Mouse (Mus musculus): Measurements from ENCODE around the gene Wdr3. TPM values are rescaled to one million over a fixed set of nuclear protein-coding genes. Genes with fewer than 3 reads are reported as not detected.

The Wdr3 gene
- total RNA-seq (2014; rRNA removed): 12.4 and 16.0 TPM in 2 replicates
- polyA plus RNA-seq (2015; fragmentation: Nextera tagmentation; extraction: Ambion mirVana): 22.1 and 22.5 TPM in 2 replicates

- ATAC-seq: peak; percentile 99
- peak within 1 kb of the TSS; percentile 89 for H3K4me3 ChIP-seq (ENCODE audit: low read length)
- peak within 1 kb of the TSS; percentile 89 for H3K9ac ChIP-seq (replicated peaks; ENCODE audit: low read length)
- peak within 1 kb of the TSS; percentile 91 for H3K27ac ChIP-seq
- WGBS: under 1% methylated on average over 54 of the region's 55 CpGs
- no peak for TF ChIP-seq CTCF (IDR thresholded peaks at IDR 0.05; ENCODE audit: low read depth)
- no peaks in the 10 kb centered on the region for H3K9me3 ChIP-seq (ENCODE audit: low read length)
- peak within 1 kb of the TSS; percentile 86 for H3K4me2 ChIP-seq (ENCODE audit: low read depth, low read length)
- no peaks in the 10 kb centered on the region for H3K27me3 ChIP-seq (ENCODE audit: insufficient read depth, low read length)
- peaks cover 13% of the 10 kb centered on the region; the same call in 1 of the 2 replicates for H3K36me3 ChIP-seq (ENCODE audit: insufficient read depth, low read length)
- H3K4me1 ChIP-seq (ENCODE audit: insufficient read depth, low read length): peaks cover 6% of the 10 kb centered on the region; the same call in 1 of the 2 replicates
- DNase-seq (ENCODE audit: low spot score): peak; percentile 98
Observed at GRCm38 (mm10) chr3:100162315-100163105, at the start of gene Wdr3, which contains the start of gene Gdap2. Gene Wdr3, minus strand, starts transcription at chr3:100162407. Gene Gdap2, plus strand, starts transcription at chr3:100162381.

GRCm38 (mm10) chr3:100206973-100207372 is 44.8 kb upstream of the Wdr3 start:
- WGBS: 72% methylated on average over 1 of the region's 1 CpGs
- ATAC-seq (no peak), DNase-seq (ENCODE audit: low spot score) (no peak)
- TF ChIP-seq CTCF (IDR thresholded peaks at IDR 0.05; ENCODE audit: low read depth): no peak
- Histone ChIP-seq H3K9me3 (ENCODE audit: low read length) (no peaks in the 10 kb centered on the region), H3K36me3 (ENCODE audit: insufficient read depth, low read length) (peaks cover 30% of the 10 kb centered on the region), H3K9ac (replicated peaks; ENCODE audit: low read length) (no peak overlapping the region), H3K27me3 (ENCODE audit: insufficient read depth, low read length) (no peaks in the 10 kb centered on the region), H3K27ac (no peak overlapping the region), H3K4me2 (ENCODE audit: low read depth, low read length) (no peak overlapping the region), H3K4me3 (ENCODE audit: low read length) (no peak overlapping the region), H3K4me1 (ENCODE audit: insufficient read depth, low read length) (no peaks in the 10 kb centered on the region)

GRCm38 (mm10) chr3:100201554-100201953 is 39.3 kb upstream of the Wdr3 start:
- H3K4me3 ChIP-seq (ENCODE audit: low read length): no peak overlapping the region
- ATAC-seq (no peak), DNase-seq (ENCODE audit: low spot score) (no peak)
- peaks cover 40% of the 10 kb centered on the region for H3K36me3 ChIP-seq (ENCODE audit: insufficient read depth, low read length)
- H3K4me1 ChIP-seq (ENCODE audit: insufficient read depth, low read length): no peaks in the 10 kb centered on the region
- 86% methylated on average over 7 of the region's 7 CpGs for WGBS
- no peak overlapping the region for H3K4me2 ChIP-seq (ENCODE audit: low read depth, low read length)
- H3K9ac ChIP-seq (replicated peaks; ENCODE audit: low read length): no peak overlapping the region
- no peak for TF ChIP-seq CTCF (IDR thresholded peaks at IDR 0.05; ENCODE audit: low read depth)
- no peaks in the 10 kb centered on the region for H3K9me3 ChIP-seq (ENCODE audit: low read length)
- H3K27ac ChIP-seq: no peak overlapping the region
- H3K27me3 ChIP-seq (ENCODE audit: insufficient read depth, low read length): no peaks in the 10 kb centered on the region

GRCm38 (mm10) chr3:100194210-100194609 is 32.0 kb upstream of the Wdr3 start:
- Histone ChIP-seq H3K4me1 (ENCODE audit: insufficient read depth, low read length) (no peaks in the 10 kb centered on the region), H3K27me3 (ENCODE audit: insufficient read depth, low read length) (no peaks in the 10 kb centered on the region), H3K27ac (no peak overlapping the region), H3K4me3 (ENCODE audit: low read length) (no peak overlapping the region), H3K4me2 (ENCODE audit: low read depth, low read length) (no peak overlapping the region), H3K9ac (replicated peaks; ENCODE audit: low read length) (no peak overlapping the region), H3K36me3 (ENCODE audit: insufficient read depth, low read length) (peaks cover 23% of the 10 kb centered on the region), H3K9me3 (ENCODE audit: low read length) (no peaks in the 10 kb centered on the region)
- no peak for TF ChIP-seq CTCF (IDR thresholded peaks at IDR 0.05; ENCODE audit: low read depth)
- no peak for ATAC-seq
- DNase-seq (ENCODE audit: low spot score): no peak
- WGBS: 59% methylated on average over 5 of the region's 5 CpGs

DNA sequence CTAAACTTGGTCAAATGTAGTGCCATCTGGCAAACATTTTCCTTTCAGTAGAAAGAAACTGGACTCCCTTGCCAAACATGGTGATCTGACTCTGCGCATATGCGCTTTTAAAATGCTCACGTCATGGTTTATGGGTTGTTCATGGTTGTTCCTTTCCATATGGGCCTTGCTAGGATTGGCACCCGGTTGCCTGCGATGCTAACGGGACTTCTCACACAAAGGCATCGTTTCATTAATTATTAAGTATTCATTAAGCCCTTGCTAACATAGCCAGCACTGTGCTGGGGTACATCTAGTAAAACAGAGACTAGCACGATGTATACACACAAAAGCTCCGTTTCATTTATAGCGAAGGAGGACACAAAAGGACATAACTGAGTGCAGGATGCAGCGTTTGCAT is 27.7 kb upstream of the Wdr3 start:
- H3K36me3 ChIP-seq (ENCODE audit: insufficient read depth, low read length): peaks cover 23% of the 10 kb centered on the region
- H3K9me3 ChIP-seq (ENCODE audit: low read length): no peaks in the 10 kb centered on the region
- no peak overlapping the region for H3K9ac ChIP-seq (replicated peaks; ENCODE audit: low read length)
- H3K27me3 ChIP-seq (ENCODE audit: insufficient read depth, low read length): no peaks in the 10 kb centered on the region
- no peaks in the 10 kb centered on the region for H3K4me1 ChIP-seq (ENCODE audit: insufficient read depth, low read length)
- TF ChIP-seq CTCF (IDR thresholded peaks at IDR 0.05; ENCODE audit: low read depth): no peak
- no peak for DNase-seq (ENCODE audit: low spot score)
- H3K4me3 ChIP-seq (ENCODE audit: low read length): no peak overlapping the region
- peak; percentile 50 for ATAC-seq
- no peak overlapping the region for H3K27ac ChIP-seq
- H3K4me2 ChIP-seq (ENCODE audit: low read depth, low read length): no peak overlapping the region
- WGBS: 77% methylated on average over 11 of the region's 11 CpGs

DNA sequence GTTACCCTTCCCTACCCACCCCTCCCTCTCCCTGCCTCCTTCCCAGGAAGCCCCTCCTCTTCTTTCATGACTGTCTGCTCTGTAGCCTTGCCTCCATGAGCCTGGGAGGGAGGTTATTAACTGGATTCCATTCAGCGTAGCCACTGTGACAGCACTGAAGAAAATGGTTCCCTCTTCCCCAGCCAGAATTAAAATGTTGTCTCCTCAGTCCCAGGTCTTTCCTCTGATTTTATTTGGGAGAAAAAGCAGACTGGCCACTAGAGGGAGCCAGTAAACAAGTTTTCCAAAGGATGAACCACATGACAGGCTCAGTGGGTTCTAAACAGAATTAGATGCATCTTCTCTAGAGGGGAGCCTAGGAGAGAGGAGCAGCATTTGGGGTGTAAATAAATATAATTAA is 27.2 kb upstream of the Wdr3 start:
- Histone ChIP-seq H3K36me3 (ENCODE audit: insufficient read depth, low read length) (peaks cover 23% of the 10 kb centered on the region), H3K27ac (no peak overlapping the region), H3K4me1 (ENCODE audit: insufficient read depth, low read length) (no peaks in the 10 kb centered on the region), H3K4me3 (ENCODE audit: low read length) (no peak overlapping the region), H3K27me3 (ENCODE audit: insufficient read depth, low read length) (no peaks in the 10 kb centered on the region), H3K4me2 (ENCODE audit: low read depth, low read length) (no peak overlapping the region), H3K9ac (replicated peaks; ENCODE audit: low read length) (no peak overlapping the region), H3K9me3 (ENCODE audit: low read length) (no peaks in the 10 kb centered on the region)
- ATAC-seq: peak; percentile 92
- peak; percentile 84 for TF ChIP-seq CTCF (IDR thresholded peaks at IDR 0.05; ENCODE audit: low read depth)
- 31% methylated on average over 1 of the region's 1 CpGs for WGBS
- DNase-seq (ENCODE audit: low spot score): peak; percentile 92

DNA sequence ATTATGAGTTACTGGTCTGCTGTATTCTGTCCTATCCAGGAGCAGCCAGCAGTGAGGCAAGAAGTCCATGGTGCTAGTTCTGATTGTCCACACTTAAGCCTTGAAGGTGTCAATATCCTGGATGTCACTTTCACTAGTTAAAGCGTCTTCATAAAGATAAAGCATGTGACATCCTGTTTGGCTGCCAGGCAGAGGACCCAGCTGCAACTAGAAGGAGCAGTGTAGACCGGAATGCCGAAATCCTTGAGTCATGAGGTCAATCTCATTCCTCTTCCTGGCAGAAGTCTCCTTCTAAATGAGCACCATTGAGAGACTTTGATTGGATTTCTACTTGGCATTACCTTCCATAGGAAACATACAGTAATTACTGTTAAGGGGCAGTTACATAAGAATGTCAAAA is 18.3 kb upstream of the Wdr3 start:
- no peak overlapping the region for H3K4me2 ChIP-seq (ENCODE audit: low read depth, low read length)
- H3K27ac ChIP-seq: no peak overlapping the region
- H3K4me1 ChIP-seq (ENCODE audit: insufficient read depth, low read length): no peaks in the 10 kb centered on the region
- ATAC-seq: no peak
- TF ChIP-seq CTCF (IDR thresholded peaks at IDR 0.05; ENCODE audit: low read depth): no peak
- no peak for DNase-seq (ENCODE audit: low spot score)
- H3K4me3 ChIP-seq (ENCODE audit: low read length): no peak overlapping the region
- H3K27me3 ChIP-seq (ENCODE audit: insufficient read depth, low read length): no peaks in the 10 kb centered on the region
- H3K36me3 ChIP-seq (ENCODE audit: insufficient read depth, low read length): peaks cover 56% of the 10 kb centered on the region
- 95% methylated on average over 3 of the region's 3 CpGs for WGBS
- H3K9me3 ChIP-seq (ENCODE audit: low read length): no peaks in the 10 kb centered on the region
- H3K9ac ChIP-seq (replicated peaks; ENCODE audit: low read length): no peak overlapping the region

Measured in hindbrain, postnatal 0 days (tissue).